Mouse (Mus musculus) erythroblast, adult 5-6 weeks (primary cell): ENCODE results near the gene Lama4. TPM values are rescaled to one million over a fixed set of nuclear protein-coding genes. Genes with fewer than 3 reads are reported as not detected.

Experiments used
- ATAC-seq: replicated peaks from 2 replicates; pipeline ENCODE4 v1.8.0; 2016; ENCODE audit warnings: moderate number of reproducible peaks, mild to moderate bottlenecking, moderate TSS enrichment, inconsistent platforms; ENCODE audit not compliant: poor library complexity, low FRiP score, severe bottlenecking
- total RNA-seq, 2 experiments: library from RNA; stranded (forward) in 1 of 2; stranded (reverse) in 1 of 2; fragments of 150-400 nt in 1 of 2; fragments of 200-764, 138-1000 nt in 1 of 2; gene quantifications; 2 replicates each; pipeline versions ENCODE4 v1.2.3 to v1.2.4; 2015 to 2017; ENCODE audit warnings: low replicate concordance in 2 of 2

Gene Lama4
- total RNA-seq, 2 experiments from 2014 or later = 0.60 TPM; not detected in 1

- ATAC-seq = no peak
Measured at GRCm38 (mm10) chr10:39138761-39139160, 173.4 kb downstream of the Lama4 start.

GRCm38 (mm10) chr10:39140843-39141242 is 175.5 kb downstream of the Lama4 start:
- no peak for ATAC-seq

- ATAC-seq = peak; percentile 57; the same call in 1 of the 2 replicates
Measured at GRCm38 (mm10) chr10:39141401-39141800, 176.1 kb downstream of the Lama4 start.

- ATAC-seq = no peak
Measured at GRCm38 (mm10) chr10:39142216-39142615, 176.9 kb downstream of the Lama4 start.

GRCm38 (mm10) chr10:39156719-39157118 is 191.4 kb downstream of the Lama4 start:
- ATAC-seq = no peak

GRCm38 (mm10) chr10:39157321-39157720 is 192.0 kb downstream of the Lama4 start:
- no peak for ATAC-seq

GRCm38 (mm10) chr10:39158306-39158705 is 193.0 kb downstream of the Lama4 start:
- ATAC-seq = no peak

Other genes with a start within 250 kb of the Lama4 start
- not detected in 2 replicates for gene Rfpl4b, start 143.7 kb upstream of the Lama4 start, total RNA-seq (2015; ENCODE audit: low replicate concordance)
- gene Rfpl4b, start 143.7 kb upstream of the Lama4 start, total RNA-seq (2017; ENCODE audit: low replicate concordance) = not detected in 2 replicates
- gene Fam229b, start 168.4 kb downstream of the Lama4 start, total RNA-seq (2015; ENCODE audit: low replicate concordance) = not detected in 2 replicates
- not detected in 2 replicates for gene Fam229b, start 168.4 kb downstream of the Lama4 start, total RNA-seq (2017; ENCODE audit: low replicate concordance)
- gene Tube1, start 168.5 kb downstream of the Lama4 start, total RNA-seq (2015; ENCODE audit: low replicate concordance) = 4.4 and 5.2 TPM in 2 replicates
- 3.1 and 3.6 TPM in 2 replicates for gene Tube1, start 168.5 kb downstream of the Lama4 start, total RNA-seq (2017; ENCODE audit: low replicate concordance)
- gene Ccn6, start 198.3 kb downstream of the Lama4 start, total RNA-seq (2015; ENCODE audit: low replicate concordance) = not detected in 2 replicates
- not detected in 2 replicates for gene Ccn6, start 198.3 kb downstream of the Lama4 start, total RNA-seq (2017; ENCODE audit: low replicate concordance)